Comparison of ENCODE assay signal across 7 mouse cellular contexts in the genomic region with DNA sequence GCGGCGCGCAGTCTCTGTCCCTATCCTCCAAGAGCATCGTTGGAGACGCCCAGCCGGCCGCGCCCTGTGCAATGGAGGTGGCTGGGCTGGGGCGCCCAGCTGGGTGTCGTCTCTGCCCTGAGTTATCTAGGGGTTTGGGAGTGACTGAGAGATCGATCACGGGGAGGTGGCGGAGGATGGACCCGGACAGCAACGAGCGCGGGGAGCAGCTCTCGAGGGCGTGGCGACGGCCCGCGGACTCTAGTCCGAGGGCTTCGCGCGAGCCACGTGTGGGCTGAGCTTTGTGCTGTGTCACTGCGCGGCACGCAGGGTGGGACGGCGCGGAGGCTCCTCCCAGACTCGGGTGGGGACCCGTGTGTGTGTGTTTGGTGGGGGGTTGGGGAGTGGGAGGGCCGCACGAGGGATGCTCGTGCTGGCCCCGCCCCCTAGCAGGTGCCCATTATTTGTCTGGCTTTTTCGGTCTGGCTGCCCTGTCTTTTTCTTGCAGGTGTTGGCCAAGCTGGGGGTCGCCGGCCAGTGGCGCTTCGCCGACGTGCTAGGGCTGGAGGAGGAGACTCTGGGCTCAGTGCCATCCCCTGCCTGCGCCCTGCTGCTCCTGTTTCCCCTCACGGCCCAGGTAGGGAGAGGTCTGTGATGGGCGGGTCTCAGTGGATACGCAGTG. TPM values are rescaled to one million over a fixed set of nuclear protein-coding genes. Genes with fewer than 3 reads are reported as not detected.
DNase-seq lines count a peak whose midpoint lies in the region; ATAC-seq lines count a peak whose summit lies in the region.

No protein-coding gene starts in this region.

- no peaks in the 10 kb centered on the region for H3K27me3 ChIP-seq in hindbrain, embryonic 16.5 days (replicated peaks; ENCODE audit: control insufficient read depth, insufficient read depth, low read length)

- H3K27ac ChIP-seq in hindbrain, embryonic 16.5 days (ENCODE audit: low read depth, low read length): peak overlapping the region; percentile 86

- peak overlapping the region; percentile 84 for H3K9ac ChIP-seq in hindbrain, embryonic 16.5 days (ENCODE audit: low read depth, low read length)

- H3K9me3 ChIP-seq in hindbrain, embryonic 16.5 days (ENCODE audit: control insufficient read depth, low read length): no peaks in the 10 kb centered on the region

- H3K4me1 ChIP-seq in hindbrain, embryonic 16.5 days (ENCODE audit: control insufficient read depth, insufficient read depth, low read depth, low read length): peaks cover 23% of the 10 kb centered on the region

- peak; percentile 66 for DNase-seq in adrenal gland, adult 2 months
- peak; percentile 66 for DNase-seq in cerebellum, adult 11 months
- peak; percentile 80 to 84 for DNase-seq in left cerebral cortex, postnatal 14 days (ENCODE audit: low spot score in 2 of 2)
- DNase-seq in mesoderm, embryonic 11.5 days (ENCODE audit: low read depth, low spot score): peak; percentile 71
- peak; percentile 62 for DNase-seq in telencephalon, adult 2 months (ENCODE audit: low read depth, low spot score)

- H3K4me2 ChIP-seq in hindbrain, embryonic 16.5 days (ENCODE audit: low read length): peak overlapping the region; percentile 84

- H3K36me3 ChIP-seq in hindbrain, embryonic 16.5 days (ENCODE audit: control insufficient read depth, insufficient read depth, low read length): peaks cover 8% of the 10 kb centered on the region

- WGBS in hindbrain, embryonic 16.5 days: under 1% methylated on average over 47 of the region's 51 CpGs

- intact Hi-C loops in left cerebral cortex, postnatal 14 days (cut with DNase I): loop anchor here (5.0 kb wide), 2 partner anchors 54 to 289 kb away; no protein-coding TSS in a partner anchor

- peak overlapping the region; percentile 80 for H3K4me3 ChIP-seq in hindbrain, embryonic 16.5 days (ENCODE audit: low read length)

- ATAC-seq in frontal cortex, adult (ENCODE audit: low TSS enrichment): peak; percentile 61
- ATAC-seq in hindbrain, embryonic 16.5 days: peak; percentile 87

RNA-seq across cellular contexts. Expression of gene Uchl1, which starts 0.7 kb away (rescaled TPM):
- 100 to 1,000 TPM in 1 of 2 experiments, 10 to 100 TPM in 1; 40.7 to 129 TPM for total RNA-seq in adrenal gland, adult 2 months (2021)
- 85.0 and 128 TPM in 2 replicates for polyA plus RNA-seq in adrenal gland, adult 2 months (2012; rRNA removed)
- 1,720 and 1,858 TPM in 2 replicates for polyA plus RNA-seq in hindbrain, embryonic 16.5 days (2015; fragmentation: Nextera tagmentation; extraction: Ambion mirVana)
- 1,000 to 10,000 TPM; 1,030 to 1,070 TPM for total RNA-seq in left cerebral cortex, postnatal 14 days (2021)

RNA-seq across cellular contexts. Expression of gene Apbb2, which starts 58.0 kb away (rescaled TPM):
- 10 to 100 TPM; 58.3 to 76.7 TPM for total RNA-seq in adrenal gland, adult 2 months (2021)
- 8.4 and 20.0 TPM in 2 replicates for polyA plus RNA-seq in adrenal gland, adult 2 months (2012; rRNA removed)
- polyA plus RNA-seq in hindbrain, embryonic 16.5 days (2015; fragmentation: Nextera tagmentation; extraction: Ambion mirVana): 97.0 and 114 TPM in 2 replicates
- total RNA-seq in left cerebral cortex, postnatal 14 days (2021): 10 to 100 TPM; 63.5 to 70.7 TPM

Comparison
In these comparisons a context has a peak if more than half of its experiments do, and no peak if none do; other contexts are left out.
1. Peak in every context shown above with its lines: DNase-seq, ATAC-seq, H3K4me3 ChIP-seq and H3K27ac ChIP-seq.
2. RNA of gene Uchl1, which starts 0.7 kb away (total RNA-seq): 1,030 to 1,070 TPM in left cerebral cortex, postnatal 14 days; 40.7 to 129 TPM in adrenal gland, adult 2 months; every median in the first group is over 4 times any median in the second.